Mouse (Mus musculus) small intestine, adult 2 months (tissue): ENCODE data around the gene Sec62. TPM values are rescaled to one million over a fixed set of nuclear protein-coding genes. Genes with fewer than 3 reads are reported as not detected.

Source experiments
- H3K27ac ChIP-seq: fragments of 200-500 bp; 2 replicates; pipeline ENCODE4 v1.5.1; 2012; ENCODE audit warnings: low read depth, low read length, control low read depth, inconsistent platforms; ENCODE audit not compliant: insufficient read depth
- H3K27me3 ChIP-seq: fragments of 200-500 bp; 2 replicates; pipeline ENCODE4 v1.6.1; 2012; ENCODE audit warnings: mild to moderate bottlenecking, moderate library complexity, low read length, inconsistent platforms; ENCODE audit not compliant: control insufficient read depth, insufficient read depth
- H3K36me3 ChIP-seq: fragments of 200-500 bp; 2 replicates; pipeline ENCODE4 v1.6.1; 2012; ENCODE audit warnings: mild to moderate bottlenecking, low read length, control low read depth, inconsistent platforms; ENCODE audit not compliant: control insufficient read depth, insufficient read depth
- H3K4me1 ChIP-seq: fragments of 200-500 bp; 2 replicates; pipeline ENCODE4 v1.6.1; 2012; ENCODE audit warnings: low read length, inconsistent platforms, mixed read lengths; ENCODE audit not compliant: control insufficient read depth, insufficient read depth, insufficient read length
- H3K4me3 ChIP-seq: fragments of 200-500 bp; 2 replicates; pipeline ENCODE4 v1.5.1; 2012; ENCODE audit warnings: low read depth, mild to moderate bottlenecking, control low read depth, inconsistent platforms, low read length, moderate library complexity
- CTCF ChIP-seq: fragments of 200-500 bp; IDR thresholded peaks from 2 replicates; pipeline ENCODE4 v1.5.1; 2012; ENCODE audit warnings: low read depth, mild to moderate bottlenecking, control low read depth, inconsistent platforms, low read length, moderate library complexity, mixed read lengths; ENCODE audit not compliant: insufficient replicate concordance, insufficient read length; ENCODE audit errors: extremely low read depth
- POLR2A ChIP-seq: fragments of 200-500 bp; IDR thresholded peaks from 2 replicates; pipeline ENCODE4 v1.6.1; 2012; ENCODE audit warnings: low read depth, mild to moderate bottlenecking, control low read depth, inconsistent platforms, low read length, moderate library complexity
- whole genome bisulfite sequencing: fragments of 180-500 bp; shearing (Covaris S2); methylation state at CpG from one replicate; pipeline ENCODE4 v1.1.7; 2018; 5-methylcytosine and 5-hydroxymethylcytosine counted together
- polyA plus RNA-seq: library from polyadenylated mRNA; depleted of rRNA; stranded (reverse); fragments of >200 nt; gene quantifications from 2 replicates; pipeline ENCODE4 v1.2.3, GENCODE M21; 2012

The Sec62 gene
- polyA plus RNA-seq, 1 experiment, result 4.6 TPM

- H3K4me3 ChIP-seq, result no peak overlapping the region
- no peaks in the 10 kb centered on the region for H3K4me1 ChIP-seq
- H3K27ac ChIP-seq, result no peak overlapping the region
- WGBS, result 39% methylated on average over 7 of the region's 7 CpGs
- H3K36me3 ChIP-seq, result no peaks in the 10 kb centered on the region
- no peaks in the 10 kb centered on the region for H3K27me3 ChIP-seq
- TF ChIP-seq CTCF (no peak), POLR2A (no peak)
These were observed 26.5 kb upstream of the Sec62 start for GRCm38 (mm10) chr3:30766177-30766576.

- no peak overlapping the region for H3K4me3 ChIP-seq
- H3K4me1 ChIP-seq, result no peaks in the 10 kb centered on the region
- H3K27ac ChIP-seq, result no peak overlapping the region
- TF ChIP-seq CTCF (no peak), POLR2A (no peak)
- WGBS, result 93% methylated on average over 6 of the region's 6 CpGs
- H3K36me3 ChIP-seq, result no peaks in the 10 kb centered on the region
- no peaks in the 10 kb centered on the region for H3K27me3 ChIP-seq
These were observed 25.4 kb upstream of the Sec62 start for GRCm38 (mm10) chr3:30767271-30767670.

- TF ChIP-seq CTCF (no peak), POLR2A (no peak)
- Histone ChIP-seq H3K4me3 (no peak overlapping the region), H3K4me1 (no peaks in the 10 kb centered on the region), H3K27ac (no peak overlapping the region), H3K36me3 (no peaks in the 10 kb centered on the region), H3K27me3 (no peaks in the 10 kb centered on the region)
- WGBS, result 74% methylated on average over 10 of the region's 10 CpGs
These were observed 22.7 kb upstream of the Sec62 start for GRCm38 (mm10) chr3:30769755-30770515.

GRCm38 (mm10) chr3:30771560-30771959, 21.1 kb upstream of the Sec62 start:
- TF ChIP-seq POLR2A, result no peak
- no peak for TF ChIP-seq CTCF
- H3K27me3 ChIP-seq, result no peaks in the 10 kb centered on the region
- no peaks in the 10 kb centered on the region for H3K36me3 ChIP-seq
- no peaks in the 10 kb centered on the region for H3K4me1 ChIP-seq
- 54% methylated on average over 1 of the region's 1 CpGs for whole genome bisulfite sequencing
- H3K27ac ChIP-seq, result no peak overlapping the region
- no peak overlapping the region for H3K4me3 ChIP-seq

- Histone ChIP-seq H3K36me3 (no peaks in the 10 kb centered on the region), H3K27ac (no peak overlapping the region), H3K27me3 (no peaks in the 10 kb centered on the region), H3K4me3 (no peak overlapping the region), H3K4me1 (no peaks in the 10 kb centered on the region)
- TF ChIP-seq CTCF (no peak), POLR2A (no peak)
- 24% methylated on average over 4 of the region's 4 CpGs for WGBS
These were observed 20.0 kb upstream of the Sec62 start for GRCm38 (mm10) chr3:30772631-30773030.

- Histone ChIP-seq H3K4me3 (no peak overlapping the region), H3K27ac (no peak overlapping the region), H3K4me1 (no peaks in the 10 kb centered on the region; the same call in 1 of the 2 replicates), H3K27me3 (no peaks in the 10 kb centered on the region), H3K36me3 (no peaks in the 10 kb centered on the region)
- TF ChIP-seq POLR2A, result no peak
- WGBS, result 95% methylated on average over 5 of the region's 5 CpGs
These were observed 18.0 kb upstream of the Sec62 start for GRCm38 (mm10) chr3:30774677-30775076.

- Histone ChIP-seq H3K36me3 (no peaks in the 10 kb centered on the region), H3K4me1 (no peaks in the 10 kb centered on the region; the same call in 1 of the 2 replicates), H3K27me3 (no peaks in the 10 kb centered on the region), H3K4me3 (no peak overlapping the region), H3K27ac (no peak overlapping the region)
- TF ChIP-seq POLR2A (no peak), CTCF (no peak)
- 44% methylated on average over 5 of the region's 5 CpGs for WGBS
These were observed 14.7 kb upstream of the Sec62 start for GRCm38 (mm10) chr3:30777984-30778383.
